Mouse (Mus musculus): ENCODE data around the gene Atf7ip. TPM values are rescaled to one million over a fixed set of nuclear protein-coding genes. Genes with fewer than 3 reads are reported as not detected.
A peak's percentile ranks its signal among the peaks of the same experiment; 100 is the strongest.

The Atf7ip gene
- polyA plus RNA-seq, 1 experiment from 2014 or later: 56.1 TPM

- H3K27me3 ChIP-seq (ENCODE audit: insufficient read depth, low read length): no peaks in the 10 kb centered on the region
- no peak for TF ChIP-seq CTCF (IDR thresholded peaks at IDR 0.05; ENCODE audit: low read depth)
- H3K9ac ChIP-seq: no peak overlapping the region
- H3K4me3 ChIP-seq (ENCODE audit: low read depth, low read length): no peak overlapping the region
- no peak overlapping the region for H3K4me2 ChIP-seq
- no peaks in the 10 kb centered on the region for H3K36me3 ChIP-seq (ENCODE audit: insufficient read depth)
- no peaks in the 10 kb centered on the region for H3K9me3 ChIP-seq (ENCODE audit: low read depth, low read length)
- no peak overlapping the region for H3K27ac ChIP-seq (ENCODE audit: low read depth)
- 87% methylated on average over 7 of the region's 7 CpGs for WGBS
- ATAC-seq (ENCODE audit: insufficient read depth) (no peak), DNase-seq (no peak)
- H3K4me1 ChIP-seq (ENCODE audit: insufficient read depth): 0 out of 2 replicates have a peak, but pooled peaks cover 3% of the 10 kb centered on the region
Measured at GRCm38 (mm10) chr6:136551550-136552109, 45.7 kb downstream of the Atf7ip start.

GRCm38 (mm10) chr6:136553156-136553555, 47.2 kb downstream of the Atf7ip start:
- H3K27ac ChIP-seq (ENCODE audit: low read depth): peak overlapping the region; percentile 76
- no peak for TF ChIP-seq CTCF (IDR thresholded peaks at IDR 0.05; ENCODE audit: low read depth)
- H3K4me3 ChIP-seq (ENCODE audit: low read depth, low read length): no peak overlapping the region
- 0 out of 2 replicates have a peak, but pooled peaks cover 3% of the 10 kb centered on the region for H3K4me1 ChIP-seq (ENCODE audit: insufficient read depth)
- H3K9ac ChIP-seq: no peak overlapping the region
- DNase-seq (no peak), ATAC-seq (ENCODE audit: insufficient read depth) (no peak)
- H3K9me3 ChIP-seq (ENCODE audit: low read depth, low read length): no peaks in the 10 kb centered on the region
- no peaks in the 10 kb centered on the region for H3K27me3 ChIP-seq (ENCODE audit: insufficient read depth, low read length)
- peaks cover 9% of the 10 kb centered on the region; the same call in 1 of the 2 replicates for H3K36me3 ChIP-seq (ENCODE audit: insufficient read depth)
- WGBS: 76% methylated on average over 5 of the region's 5 CpGs
- peak overlapping the region; percentile 40; the same call in 1 of the 2 replicates for H3K4me2 ChIP-seq

DNA sequence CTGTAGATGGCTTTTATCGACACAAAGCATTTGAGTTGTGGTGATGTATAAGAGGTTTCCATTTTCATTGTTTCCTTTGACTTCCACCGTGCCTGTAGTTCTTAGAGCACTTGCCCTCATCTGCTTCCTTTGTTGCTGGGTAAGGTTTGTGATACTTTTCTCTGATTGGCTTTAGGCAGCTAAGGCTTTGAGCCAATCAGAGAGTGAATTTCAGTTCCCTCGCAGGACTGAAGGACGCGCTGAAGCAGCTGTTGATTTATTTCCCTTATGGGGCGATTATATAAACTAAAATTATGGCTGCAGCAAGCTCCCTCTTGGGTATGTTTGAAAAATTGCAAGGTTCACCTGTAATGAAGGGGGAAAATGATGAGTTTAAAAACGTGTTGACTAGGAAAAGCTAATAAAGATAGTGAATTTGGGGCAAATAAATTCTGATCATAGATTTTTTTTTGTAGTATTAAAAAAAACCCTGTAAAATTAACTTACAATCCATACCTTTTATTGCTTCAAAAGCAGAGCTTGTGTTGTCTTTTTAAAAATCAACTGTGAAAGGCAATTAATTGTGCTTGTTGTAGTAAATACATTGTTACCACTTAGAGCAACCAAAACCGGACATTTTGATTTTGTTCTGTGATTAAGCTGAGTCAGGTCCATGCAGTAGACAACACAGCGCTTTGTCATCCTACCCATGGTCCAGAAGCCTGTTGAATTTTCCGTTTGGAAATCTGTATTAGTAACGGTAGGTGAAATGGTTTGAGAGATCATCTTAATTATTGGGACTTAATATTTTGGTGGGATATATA, 48.0 kb downstream of the Atf7ip start:
- peak; percentile 32; the same call in 1 of the 2 replicates for TF ChIP-seq CTCF (IDR thresholded peaks at IDR 0.05; ENCODE audit: low read depth)
- H3K4me1 ChIP-seq (ENCODE audit: insufficient read depth): 0 out of 2 replicates have a peak, but pooled peaks cover 3% of the 10 kb centered on the region
- WGBS: 26% methylated on average over 11 of the region's 11 CpGs
- H3K4me2 ChIP-seq: peak overlapping the region; percentile 40
- H3K9me3 ChIP-seq (ENCODE audit: low read depth, low read length): no peaks in the 10 kb centered on the region
- peaks cover 9% of the 10 kb centered on the region; the same call in 1 of the 2 replicates for H3K36me3 ChIP-seq (ENCODE audit: insufficient read depth)
- ATAC-seq (ENCODE audit: insufficient read depth) (peak; percentile 90), DNase-seq (peak; percentile 91)
- peak overlapping the region; percentile 76 for H3K27ac ChIP-seq (ENCODE audit: low read depth)
- H3K27me3 ChIP-seq (ENCODE audit: insufficient read depth, low read length): no peaks in the 10 kb centered on the region
- no peak overlapping the region for H3K4me3 ChIP-seq (ENCODE audit: low read depth, low read length)
- H3K9ac ChIP-seq: no peak overlapping the region

DNA sequence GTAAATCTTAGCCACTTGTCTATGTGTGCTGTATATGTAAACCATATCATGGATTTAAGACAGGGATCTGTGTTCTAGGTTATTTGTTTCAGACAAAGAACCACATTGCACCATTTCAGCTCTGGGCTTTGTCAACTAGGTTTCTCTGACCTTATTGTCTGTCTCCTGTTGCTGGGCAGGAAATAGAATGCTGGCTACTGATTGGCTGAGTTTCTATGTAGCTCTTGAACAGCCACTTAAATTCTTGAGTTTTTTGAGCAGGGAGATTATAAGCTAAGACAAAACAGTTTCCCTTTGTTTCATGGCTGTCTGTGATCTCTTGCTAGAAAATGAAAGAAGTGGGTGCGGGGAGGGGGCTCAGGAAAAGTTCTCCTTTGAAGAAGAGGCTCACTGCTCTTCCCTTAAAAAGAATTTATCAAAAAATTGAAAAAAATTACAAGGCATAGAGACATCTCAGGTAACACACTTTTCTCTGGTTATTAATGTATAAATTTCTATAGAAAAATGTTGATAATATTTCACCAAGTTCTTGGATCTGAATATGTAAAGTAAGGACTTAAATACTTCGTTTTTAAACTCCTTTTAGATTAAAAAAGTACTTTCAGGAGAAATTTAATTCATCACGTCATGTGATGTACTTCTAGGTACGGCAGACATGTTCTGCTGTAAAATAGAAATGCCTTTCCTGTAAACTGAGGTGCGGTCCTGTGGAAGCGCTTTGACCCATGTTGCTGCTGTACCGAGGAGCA, 49.0 kb downstream of the Atf7ip start:
- Histone ChIP-seq H3K27me3 (ENCODE audit: insufficient read depth, low read length) (no peaks in the 10 kb centered on the region), H3K9me3 (ENCODE audit: low read depth, low read length) (no peaks in the 10 kb centered on the region), H3K4me2 (no peak overlapping the region), H3K9ac (no peak overlapping the region), H3K36me3 (ENCODE audit: insufficient read depth) (peaks cover 13% of the 10 kb centered on the region), H3K4me1 (ENCODE audit: insufficient read depth) (0 out of 2 replicates have a peak, but pooled peaks cover 3% of the 10 kb centered on the region), H3K4me3 (ENCODE audit: low read depth, low read length) (no peak overlapping the region), H3K27ac (ENCODE audit: low read depth) (peak overlapping the region; percentile 82)
- no peak for TF ChIP-seq CTCF (IDR thresholded peaks at IDR 0.05; ENCODE audit: low read depth)
- 0 out of 2 replicates have a peak, but pooled peaks have one; percentile 35 for ATAC-seq (ENCODE audit: insufficient read depth)
- WGBS: 70% methylated on average over 7 of the region's 7 CpGs
- DNase-seq: peak; percentile 79

GRCm38 (mm10) chr6:136555523-136555915, 49.6 kb downstream of the Atf7ip start:
- Histone ChIP-seq H3K27me3 (ENCODE audit: insufficient read depth, low read length) (no peaks in the 10 kb centered on the region), H3K9ac (no peak overlapping the region), H3K4me3 (ENCODE audit: low read depth, low read length) (no peak overlapping the region), H3K27ac (ENCODE audit: low read depth) (peak overlapping the region; percentile 65; the same call in 1 of the 2 replicates), H3K4me1 (ENCODE audit: insufficient read depth) (0 out of 2 replicates have a peak, but pooled peaks cover 3% of the 10 kb centered on the region), H3K9me3 (ENCODE audit: low read depth, low read length) (no peaks in the 10 kb centered on the region), H3K36me3 (ENCODE audit: insufficient read depth) (peaks cover 19% of the 10 kb centered on the region), H3K4me2 (no peak overlapping the region)
- ATAC-seq (ENCODE audit: insufficient read depth) (no peak), DNase-seq (peak; percentile 84)
- TF ChIP-seq CTCF (IDR thresholded peaks at IDR 0.05; ENCODE audit: low read depth): peak; percentile 81
- WGBS: 66% methylated on average over 5 of the region's 5 CpGs

DNA sequence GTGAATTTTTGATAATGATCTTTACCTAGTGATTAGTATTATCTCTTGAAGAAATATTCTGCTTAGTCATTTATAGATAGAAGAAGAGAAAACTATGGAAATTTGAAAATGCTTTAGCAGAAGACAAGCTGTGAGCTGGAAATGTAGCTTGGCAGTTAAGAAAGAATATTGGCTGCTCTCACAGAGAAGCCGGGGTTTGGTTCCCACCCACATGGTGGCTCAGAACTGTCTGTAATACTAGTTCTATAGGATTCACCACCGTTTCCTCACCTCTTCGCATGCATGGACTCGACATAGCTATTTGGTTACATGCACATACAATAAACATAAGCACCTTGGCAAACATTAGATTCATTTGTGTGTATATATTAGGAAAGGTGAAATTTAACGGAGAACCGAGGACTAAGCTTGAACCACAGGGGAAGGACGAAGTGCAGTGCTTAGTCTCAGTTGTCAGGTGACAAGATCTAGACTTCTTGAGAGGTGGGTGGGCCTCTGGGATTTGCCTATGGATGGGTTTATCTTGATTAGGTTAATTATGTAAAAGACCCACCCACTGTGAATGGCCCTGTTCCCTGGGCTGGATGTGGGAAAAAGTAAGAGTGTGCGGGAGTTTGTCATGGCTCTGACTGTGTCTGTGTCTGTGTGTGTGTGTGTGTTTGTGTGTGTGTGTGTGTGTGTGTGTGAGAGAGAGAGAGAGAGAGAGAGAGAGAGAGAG, 52.5 kb downstream of the Atf7ip start:
- Histone ChIP-seq H3K4me3 (ENCODE audit: low read depth, low read length) (no peak overlapping the region), H3K27ac (ENCODE audit: low read depth) (no peak overlapping the region), H3K36me3 (ENCODE audit: insufficient read depth) (peaks cover 46% of the 10 kb centered on the region), H3K27me3 (ENCODE audit: insufficient read depth, low read length) (no peaks in the 10 kb centered on the region), H3K9me3 (ENCODE audit: low read depth, low read length) (no peaks in the 10 kb centered on the region), H3K4me2 (no peak overlapping the region), H3K9ac (no peak overlapping the region), H3K4me1 (ENCODE audit: insufficient read depth) (0 out of 2 replicates have a peak, but pooled peaks cover 3% of the 10 kb centered on the region)
- no peak for TF ChIP-seq CTCF (IDR thresholded peaks at IDR 0.05; ENCODE audit: low read depth)
- ATAC-seq (ENCODE audit: insufficient read depth): no peak
- WGBS: 82% methylated on average over 8 of the region's 8 CpGs
- no peak for DNase-seq

Measured in lung, embryonic 14.5 days (tissue).